Mouse (Mus musculus) embryonic facial prominence, embryonic 11.5 days (tissue): ENCODE measurements at regions not wholly inside any gene's neighbourhood (a gene's known extent, or its start where the extent isn't known, plus 50 kb on each side); places are given as distances from the start of the nearest gene placed in this dataset.

ENCODE experiments used
- ATAC-seq: fragments of 200-750 bp; cut with Nextera tagmentation; replicated peaks from 2 replicates; pipeline ENCODE4 v1.8.0; 2017; ENCODE audit warnings: low read depth; ENCODE audit not compliant: insufficient number of reproducible peaks, low FRiP score, low TSS enrichment
- DNase-seq: peaks from one replicate; pipeline ENCODE4 v3.0.0-alpha.2; 2015; ENCODE audit warnings: low spot score
- H3K27ac ChIP-seq: fragments of 300-500 bp; sonication (generic); replicated peaks from 2 replicates; pipeline ENCODE4 v1.5.1; 2014; ENCODE audit warnings: mild to moderate bottlenecking, low read depth, low read length, control low read depth
- H3K27me3 ChIP-seq: fragments of 300-500 bp; sonication (generic); 2 replicates; pipeline ENCODE4 v1.6.1; 2014; ENCODE audit warnings: mild to moderate bottlenecking, low read length, moderate library complexity, mixed read lengths; ENCODE audit not compliant: control insufficient read depth, insufficient read depth
- H3K36me3 ChIP-seq: fragments of 300-500 bp; sonication (generic); replicated peaks from 2 replicates; pipeline ENCODE4 v1.6.1; 2014; ENCODE audit warnings: low read depth, mild to moderate bottlenecking, low read length, moderate library complexity, mixed read lengths; ENCODE audit not compliant: control insufficient read depth, insufficient read depth
- H3K4me1 ChIP-seq: fragments of 300-500 bp; sonication (generic); 2 replicates; pipeline ENCODE4 v1.6.1; 2014; ENCODE audit warnings: low read length, mixed read lengths; ENCODE audit not compliant: control insufficient read depth, insufficient read depth
- H3K4me2 ChIP-seq: fragments of 300-500 bp; sonication (generic); 2 replicates; pipeline ENCODE4 v1.6.1; 2014; ENCODE audit warnings: low read depth, mild to moderate bottlenecking, control low read depth, low read length, moderate library complexity
- H3K4me3 ChIP-seq: fragments of 300-500 bp; sonication (generic); 2 replicates; pipeline ENCODE4 v1.5.1; 2014; ENCODE audit warnings: low read depth, low read length, control low read depth
- H3K9ac ChIP-seq: fragments of 300-500 bp; sonication (generic); replicated peaks from 2 replicates; pipeline ENCODE4 v1.6.1; 2014; ENCODE audit warnings: mild to moderate bottlenecking, control low read depth, low read length
- H3K9me3 ChIP-seq: fragments of 300-500 bp; sonication (generic); replicated peaks from 2 replicates; pipeline ENCODE4 v1.6.1; 2016; ENCODE audit warnings: mild to moderate bottlenecking, low read length, inconsistent platforms, mixed read lengths; ENCODE audit not compliant: control insufficient read depth
- WGBS: fragments of 180-500 bp; shearing (Covaris S2); extraction: QIAGEN DNeasy Blood & Tissue Kit; methylation state at CpG from one replicate; pipeline ENCODE4 v1.1.7; 2014; 5-methylcytosine and 5-hydroxymethylcytosine counted together

DNA sequence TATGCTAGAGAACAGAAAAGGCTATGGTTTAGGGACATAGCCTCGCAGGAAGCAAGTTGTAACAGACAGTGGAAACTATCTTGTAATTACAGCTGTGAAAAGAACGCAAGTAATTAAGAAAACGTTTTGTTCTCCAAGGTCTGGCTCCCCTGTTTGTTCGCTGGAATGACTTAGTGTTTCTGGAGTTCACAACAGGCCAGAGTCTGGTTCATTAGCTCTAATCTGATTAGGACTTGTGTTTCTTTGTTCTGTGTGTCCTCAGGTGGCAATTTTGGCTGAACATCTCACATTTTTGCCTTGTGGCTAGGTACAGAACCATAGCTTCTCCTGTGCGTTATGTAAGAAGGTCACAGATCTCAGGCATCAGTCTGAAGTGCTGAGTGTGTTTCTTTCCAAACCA is 141.7 kb upstream of the Sgk1 start:
- ATAC-seq: no peak
- Histone ChIP-seq H3K4me1 (no peaks in the 10 kb centered on the region), H3K4me3 (no peak overlapping the region), H3K27ac (no peak overlapping the region), H3K4me2 (no peak overlapping the region), H3K27me3 (no peaks in the 10 kb centered on the region), H3K9me3 (no peaks in the 10 kb centered on the region), H3K9ac (no peak overlapping the region), H3K36me3 (no peaks in the 10 kb centered on the region)
- DNase-seq: no peak
- 27% methylated on average over 5 of the region's 5 CpGs for WGBS

GRCm38 (mm10) chr10:21741575-21741974 is 140.4 kb upstream of the Sgk1 start:
- ATAC-seq (no peak), DNase-seq (no peak)
- Histone ChIP-seq H3K9me3 (no peaks in the 10 kb centered on the region), H3K4me1 (no peaks in the 10 kb centered on the region), H3K27ac (no peak overlapping the region), H3K36me3 (no peaks in the 10 kb centered on the region), H3K4me3 (no peak overlapping the region), H3K9ac (no peak overlapping the region), H3K27me3 (no peaks in the 10 kb centered on the region), H3K4me2 (no peak overlapping the region)
- WGBS: 38% methylated on average over 8 of the region's 8 CpGs

DNA sequence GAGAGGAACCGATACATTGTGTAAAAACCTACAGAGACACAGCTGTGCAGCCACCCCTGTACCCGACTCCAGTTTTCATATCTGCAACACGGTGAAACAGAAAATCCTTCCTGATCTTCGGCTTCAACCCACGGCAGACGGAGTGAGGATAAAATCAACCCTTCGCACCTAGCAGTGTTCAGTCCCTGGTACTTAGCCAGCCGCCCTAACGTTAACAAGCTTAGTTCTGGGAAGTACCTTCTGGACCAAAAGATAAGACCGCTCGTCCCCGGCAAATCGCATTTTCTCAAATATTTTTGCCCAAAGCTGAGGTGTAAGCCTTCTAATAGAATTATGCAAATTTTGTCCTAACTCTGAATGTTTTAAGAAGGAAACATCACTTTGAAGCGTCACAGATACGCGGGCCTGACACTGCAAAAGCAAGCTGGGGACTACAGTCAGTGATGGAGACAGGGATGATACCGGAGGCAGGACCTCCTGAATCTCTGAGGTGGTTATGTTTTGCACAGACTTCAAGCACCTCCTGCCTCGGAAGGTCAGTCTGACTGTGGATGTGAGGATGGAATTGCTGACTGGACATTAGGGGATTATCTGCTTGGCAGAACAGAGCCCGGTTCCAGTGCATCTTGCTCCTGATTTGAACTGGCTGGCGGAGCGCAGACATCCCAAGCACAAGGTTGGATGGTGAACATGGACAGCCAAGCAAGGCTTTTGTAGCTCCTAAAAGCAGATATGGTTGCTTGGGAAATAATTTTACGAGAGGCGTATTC is 139.8 kb upstream of the Sgk1 start:
- WGBS: 83% methylated on average over 23 of the region's 23 CpGs
- Histone ChIP-seq H3K36me3 (no peaks in the 10 kb centered on the region), H3K9ac (no peak overlapping the region), H3K27me3 (no peaks in the 10 kb centered on the region), H3K27ac (no peak overlapping the region), H3K4me1 (no peaks in the 10 kb centered on the region), H3K4me3 (no peak overlapping the region), H3K4me2 (no peak overlapping the region), H3K9me3 (no peaks in the 10 kb centered on the region)
- no peak for ATAC-seq
- no peak for DNase-seq

DNA sequence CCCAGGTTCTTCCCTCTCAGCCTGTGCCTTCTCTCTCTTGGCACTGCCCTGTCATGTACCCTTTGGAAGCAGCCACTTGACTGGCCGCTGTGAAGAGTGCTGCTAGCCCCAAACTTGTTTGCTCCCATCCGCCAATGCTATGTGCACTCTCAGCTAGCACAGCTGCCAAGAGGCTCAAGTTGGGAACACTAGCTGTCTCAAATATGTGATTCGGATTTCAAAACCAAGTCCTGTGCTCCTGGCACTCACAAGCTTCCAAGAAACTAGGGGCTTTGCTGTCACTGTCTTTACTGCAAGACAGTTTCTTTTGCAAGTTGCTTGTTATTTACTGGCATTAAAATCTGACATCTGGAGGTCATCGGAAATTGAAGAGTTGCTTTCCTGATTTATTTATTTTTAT is 138.6 kb upstream of the Sgk1 start:
- H3K4me2 ChIP-seq: no peak overlapping the region
- no peaks in the 10 kb centered on the region for H3K36me3 ChIP-seq
- no peaks in the 10 kb centered on the region for H3K4me1 ChIP-seq
- WGBS: 78% methylated on average over 4 of the region's 4 CpGs
- no peaks in the 10 kb centered on the region for H3K27me3 ChIP-seq
- no peaks in the 10 kb centered on the region for H3K9me3 ChIP-seq
- ATAC-seq (no peak), DNase-seq (no peak)
- no peak overlapping the region for H3K4me3 ChIP-seq
- no peak overlapping the region for H3K9ac ChIP-seq
- no peak overlapping the region for H3K27ac ChIP-seq

DNA sequence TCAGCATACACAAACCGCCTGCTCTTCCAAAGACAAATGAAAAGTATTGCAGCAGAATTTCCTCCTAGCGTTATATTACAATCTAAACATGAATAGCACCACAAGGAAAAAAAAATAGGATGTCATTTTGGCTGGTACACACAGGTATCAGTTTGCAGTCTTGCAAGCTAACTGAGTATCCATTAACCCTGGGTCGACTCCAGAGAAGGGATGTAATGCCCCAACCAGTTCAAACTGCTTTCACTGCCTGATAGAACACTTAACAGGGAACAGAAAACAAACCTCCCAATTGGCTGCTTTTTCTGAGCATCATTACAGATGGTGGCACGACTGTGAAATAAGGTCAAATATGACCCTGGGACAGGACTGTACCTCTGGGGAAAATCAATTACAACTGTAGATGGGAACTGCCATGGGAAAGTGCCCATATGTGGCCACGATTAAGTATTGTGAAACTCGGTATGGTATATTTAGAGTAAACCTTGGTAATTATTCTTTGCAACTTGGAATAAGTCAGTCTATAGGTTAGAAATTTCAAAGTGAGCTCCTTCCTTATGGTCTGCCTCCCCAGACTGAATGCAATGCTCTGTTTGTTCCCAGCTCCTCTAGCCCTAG is 137.5 kb upstream of the Sgk1 start:
- Histone ChIP-seq H3K4me2 (no peak overlapping the region), H3K4me1 (no peaks in the 10 kb centered on the region), H3K36me3 (no peaks in the 10 kb centered on the region), H3K4me3 (no peak overlapping the region), H3K9ac (no peak overlapping the region), H3K27ac (no peak overlapping the region), H3K27me3 (no peaks in the 10 kb centered on the region), H3K9me3 (no peaks in the 10 kb centered on the region)
- WGBS: 39% methylated on average over 6 of the region's 6 CpGs
- ATAC-seq (no peak), DNase-seq (peak; percentile 47)

DNA sequence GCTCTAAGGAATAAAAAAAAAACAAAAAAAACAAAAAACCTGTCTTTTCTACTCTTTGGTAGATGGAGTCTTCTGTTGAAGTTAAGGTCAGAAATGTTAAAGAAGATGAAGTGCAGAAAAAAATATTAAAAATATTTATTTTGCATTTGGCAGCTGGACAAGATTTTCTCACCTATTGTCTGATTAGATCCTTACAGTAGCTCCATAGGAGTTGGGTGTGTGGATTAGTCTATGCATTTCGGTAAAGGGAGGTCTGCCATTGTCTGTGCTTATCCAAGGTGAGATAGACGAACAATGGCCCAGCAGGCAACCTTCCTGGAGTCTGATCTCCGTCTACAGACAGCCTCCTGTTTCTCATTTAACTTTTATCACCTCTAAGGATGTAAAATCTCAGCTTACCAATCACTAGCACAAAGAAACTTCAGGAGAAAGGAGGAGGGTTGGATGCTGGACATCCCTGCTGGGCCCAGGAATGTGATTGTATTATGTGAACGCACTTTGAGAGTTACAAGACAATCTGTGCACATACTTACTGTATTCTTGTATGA is 136.0 kb upstream of the Sgk1 start:
- no peaks in the 10 kb centered on the region for H3K9me3 ChIP-seq
- no peak overlapping the region for H3K4me2 ChIP-seq
- no peak overlapping the region for H3K27ac ChIP-seq
- ATAC-seq: no peak
- no peaks in the 10 kb centered on the region for H3K4me1 ChIP-seq
- no peak for DNase-seq
- H3K36me3 ChIP-seq: no peaks in the 10 kb centered on the region
- H3K27me3 ChIP-seq: no peaks in the 10 kb centered on the region
- H3K4me3 ChIP-seq: no peak overlapping the region
- WGBS: 23% methylated on average over 4 of the region's 4 CpGs
- H3K9ac ChIP-seq: no peak overlapping the region

- Histone ChIP-seq H3K4me1 (no peaks in the 10 kb centered on the region), H3K27me3 (no peaks in the 10 kb centered on the region), H3K36me3 (no peaks in the 10 kb centered on the region), H3K4me3 (no peak overlapping the region), H3K27ac (no peak overlapping the region), H3K4me2 (no peak overlapping the region), H3K9ac (no peak overlapping the region), H3K9me3 (no peaks in the 10 kb centered on the region)
- DNase-seq (peak; percentile 23), ATAC-seq (no peak)
- WGBS: 8% methylated on average over 9 of the region's 9 CpGs
Measured at GRCm38 (mm10) chr10:21746713-21747112, 135.3 kb upstream of the Sgk1 start.

DNA sequence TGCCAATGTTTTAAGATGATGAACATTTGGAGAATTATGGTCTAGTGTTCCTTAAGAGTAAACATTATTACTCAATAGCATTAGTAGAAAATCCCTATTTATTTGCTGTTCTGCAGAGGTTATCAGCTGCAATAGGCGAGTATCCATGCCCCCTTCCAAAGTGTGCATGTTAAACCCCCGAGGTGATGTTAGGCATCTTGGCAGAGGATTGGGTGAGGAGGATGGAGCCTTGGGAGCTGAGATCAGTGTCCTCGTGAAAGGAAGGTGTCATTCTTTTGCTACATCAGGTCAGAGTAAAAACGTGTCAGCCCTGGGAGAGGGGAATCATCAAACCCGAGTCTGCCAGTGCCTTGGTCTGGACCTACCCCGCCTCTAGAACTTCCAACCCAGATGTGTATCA is 130.7 kb upstream of the Sgk1 start:
- Histone ChIP-seq H3K4me2 (no peak overlapping the region), H3K9ac (no peak overlapping the region), H3K4me1 (no peaks in the 10 kb centered on the region), H3K9me3 (no peaks in the 10 kb centered on the region), H3K27ac (no peak overlapping the region), H3K4me3 (no peak overlapping the region), H3K27me3 (no peaks in the 10 kb centered on the region), H3K36me3 (no peaks in the 10 kb centered on the region)
- 75% methylated on average over 6 of the region's 6 CpGs for WGBS
- DNase-seq: no peak
- ATAC-seq: no peak
